Mouse (Mus musculus) CD4-positive, CD25-positive, alpha-beta regulatory T cell, adult 4 months (primary cell): Measurements from ENCODE around the gene Dok3. TPM values are rescaled to one million over a fixed set of nuclear protein-coding genes. Genes with fewer than 3 reads are reported as not detected.

Experiments used
- ATAC-seq: one replicate; pipeline ENCODE4 v1.8.0; 2017
- polyA plus RNA-seq, 2 experiments: library from polyadenylated mRNA; unstranded; fragments of 100-300 nt; shearing (Covaris generic); gene quantifications; one replicate each; pipeline ENCODE4 v1.2.1; 2017

The Dok3 gene
- polyA plus RNA-seq, 2 experiments from 2014 or later = 0.35 to 1.0 TPM

- ATAC-seq = no peak
These were observed 54.5 kb downstream of the Dok3 start for GRCm38 (mm10) chr13:55474621-55475069.

- no peak for ATAC-seq
These were observed 55.1 kb downstream of the Dok3 start for GRCm38 (mm10) chr13:55473961-55474360.

Other genes with a start within 250 kb of the Dok3 start
- 100 to 1,000 TPM; 207 to 213 TPM for gene Prelid1, start 208.8 kb downstream of the Dok3 start, polyA plus RNA-seq
- gene Rab24, start 207.3 kb downstream of the Dok3 start, polyA plus RNA-seq = 10 to 100 TPM in 1 of 2 experiments, 1 to 10 TPM in 1; 7.1 to 14.0 TPM
- gene Mxd3, start 199.5 kb downstream of the Dok3 start, polyA plus RNA-seq = 1 to 10 TPM; 3.4 to 6.1 TPM
- gene Lman2, start 166.5 kb downstream of the Dok3 start, polyA plus RNA-seq = 10 to 100 TPM; 59.0 to 66.4 TPM
- gene Rgs14, start 159.6 kb downstream of the Dok3 start, polyA plus RNA-seq = 10 to 100 TPM; 71.0 to 88.5 TPM
- gene Slc34a1, start 131.1 kb downstream of the Dok3 start, polyA plus RNA-seq = not detected
- gene Pfn3, start 114.1 kb downstream of the Dok3 start, polyA plus RNA-seq = not detected
- gene F12, start 102.5 kb downstream of the Dok3 start, polyA plus RNA-seq = not detected
- gene Grk6, start 84.2 kb downstream of the Dok3 start, polyA plus RNA-seq = 10 to 100 TPM; 26.4 to 36.7 TPM
- gene Prr7, start 65.0 kb downstream of the Dok3 start, polyA plus RNA-seq = not detected
- not detected for gene Dbn1, start 41.2 kb downstream of the Dok3 start, polyA plus RNA-seq
- gene Pdlim7, start 15.6 kb downstream of the Dok3 start, polyA plus RNA-seq = 10 to 100 TPM in 1 of 2 experiments, 1 to 10 TPM in 1; 6.3 to 14.6 TPM
- gene Ddx41, start 7.4 kb upstream of the Dok3 start, polyA plus RNA-seq = 10 to 100 TPM; 55.8 to 74.2 TPM
- 10 to 100 TPM; 36.3 to 40.2 TPM for gene Fam193b, start 41.8 kb upstream of the Dok3 start, polyA plus RNA-seq
- gene Tmed9, start 44.4 kb upstream of the Dok3 start, polyA plus RNA-seq = 100 to 1,000 TPM; 206 to 437 TPM
- 10 to 100 TPM; 20.5 to 42.3 TPM for gene B4galt7, start 70.6 kb upstream of the Dok3 start, polyA plus RNA-seq
- 10 to 100 TPM; 41.7 to 46.1 TPM for gene Caml, start 93.7 kb upstream of the Dok3 start, polyA plus RNA-seq
- 10 to 100 TPM; 58.1 to 64.6 TPM for gene Ddx46, start 105.7 kb upstream of the Dok3 start, polyA plus RNA-seq
- gene B230219D22Rik, start 163.8 kb upstream of the Dok3 start, polyA plus RNA-seq = 10 to 100 TPM; 12.8 to 14.2 TPM
- 10 to 100 TPM; 26.6 to 27.0 TPM for gene Txndc15, start 185.4 kb upstream of the Dok3 start, polyA plus RNA-seq
- 1 to 10 TPM; 5.0 to 7.0 TPM for gene Pcbd2, start 198.1 kb upstream of the Dok3 start, polyA plus RNA-seq